Mouse (Mus musculus): ENCODE measurements at regions not wholly inside any gene's neighbourhood (a gene's known extent, or its start where the extent isn't known, plus 50 kb on each side); places are given as distances from the start of the nearest gene placed in this dataset.
"Not testable (repeated sequence)": the region's sequence is repeated elsewhere in the genome, so short reads cannot be mapped to it uniquely, and the experiment has no call there.

DNA sequence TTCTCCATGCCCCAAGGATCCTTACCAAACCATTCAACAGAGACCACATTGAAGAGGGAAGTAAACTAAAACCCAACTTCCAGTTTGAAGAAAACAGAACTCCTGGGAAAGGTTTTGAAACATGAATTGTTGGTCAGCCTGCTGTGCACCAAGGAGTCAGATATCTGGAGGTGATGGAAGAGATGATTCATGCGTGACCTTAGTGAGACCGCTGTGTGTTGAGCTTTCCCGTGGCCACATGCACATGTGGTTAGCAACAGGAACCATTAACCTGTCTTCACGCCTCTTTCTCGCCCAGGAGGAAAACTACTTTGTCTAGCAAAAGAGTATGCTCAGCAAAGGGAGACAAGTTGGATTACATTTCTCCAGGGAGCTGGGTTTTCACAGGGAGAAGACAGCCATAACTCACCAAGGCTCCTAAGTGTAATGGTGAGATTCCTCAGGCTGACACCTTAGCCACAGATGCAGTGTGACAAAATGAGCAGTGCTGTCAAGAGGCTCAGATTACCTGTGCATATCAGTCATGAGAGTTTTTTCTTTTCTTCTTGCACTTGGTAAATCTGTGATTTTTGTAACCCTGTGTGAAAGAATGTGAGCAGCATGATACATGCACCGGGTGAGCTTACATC, 181.9 kb upstream of the Npvf start:
- WGBS, result 49% methylated on average over 6 of the region's 6 CpGs
- H3K4me1 ChIP-seq (ENCODE audit: control insufficient read depth, insufficient read depth, insufficient read length), result no peaks in the 10 kb centered on the region
- no peak overlapping the region for H3K4me3 ChIP-seq (ENCODE audit: extremely low read depth, insufficient read depth, insufficient read length)
- no peaks in the 10 kb centered on the region for H3K36me3 ChIP-seq (ENCODE audit: control insufficient read depth, insufficient read depth, low read length)
- no peak for TF ChIP-seq POLR2A (IDR thresholded peaks at IDR 0.05; ENCODE audit: low read depth, low read length)
- no peak for TF ChIP-seq CTCF (IDR thresholded peaks at IDR 0.05; ENCODE audit: extremely low read depth, insufficient read depth, insufficient read length, insufficient replicate concordance)
- no peak overlapping the region for H3K27ac ChIP-seq (ENCODE audit: insufficient read depth, low read length)
- H3K27me3 ChIP-seq (ENCODE audit: control insufficient read depth, insufficient read depth, low read length), result no peaks in the 10 kb centered on the region
- no peak for DNase-seq (ENCODE audit: low read depth in 1 of 2, low spot score in 2 of 2)

DNA sequence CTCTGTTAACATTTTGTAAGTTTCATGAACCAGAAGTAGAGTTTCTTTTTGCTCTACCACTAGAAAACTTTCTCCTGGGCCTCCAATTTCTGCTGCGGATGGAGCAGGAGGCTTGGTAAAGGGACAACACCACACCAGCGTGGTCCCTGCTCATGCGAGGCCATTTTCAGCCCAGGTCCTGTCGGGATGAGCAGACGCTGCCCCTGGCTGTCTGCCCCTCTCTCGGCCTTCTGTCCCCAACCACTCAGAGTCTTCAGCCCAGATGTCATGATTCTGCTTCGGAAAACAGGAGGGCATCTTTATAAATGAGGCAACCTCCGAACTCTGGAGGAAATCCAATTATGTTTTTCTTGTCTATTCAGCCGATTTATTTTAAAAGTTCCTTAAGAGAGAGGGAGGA, 186.6 kb upstream of the Npvf start:
- no peak for DNase-seq (ENCODE audit: low read depth in 1 of 2, low spot score in 2 of 2)
- Histone ChIP-seq H3K4me3 (ENCODE audit: extremely low read depth, insufficient read depth, insufficient read length) (no peak overlapping the region), H3K27me3 (ENCODE audit: control insufficient read depth, insufficient read depth, low read length) (no peaks in the 10 kb centered on the region), H3K27ac (ENCODE audit: insufficient read depth, low read length) (no peak overlapping the region), H3K4me1 (ENCODE audit: control insufficient read depth, insufficient read depth, insufficient read length) (no peaks in the 10 kb centered on the region), H3K36me3 (ENCODE audit: control insufficient read depth, insufficient read depth, low read length) (no peaks in the 10 kb centered on the region)
- 75% methylated on average over 9 of the region's 9 CpGs for WGBS
- no peak for TF ChIP-seq CTCF (IDR thresholded peaks at IDR 0.05; ENCODE audit: extremely low read depth, insufficient read depth, insufficient read length, insufficient replicate concordance)
- TF ChIP-seq POLR2A (IDR thresholded peaks at IDR 0.05; ENCODE audit: low read depth, low read length), result no peak

DNA sequence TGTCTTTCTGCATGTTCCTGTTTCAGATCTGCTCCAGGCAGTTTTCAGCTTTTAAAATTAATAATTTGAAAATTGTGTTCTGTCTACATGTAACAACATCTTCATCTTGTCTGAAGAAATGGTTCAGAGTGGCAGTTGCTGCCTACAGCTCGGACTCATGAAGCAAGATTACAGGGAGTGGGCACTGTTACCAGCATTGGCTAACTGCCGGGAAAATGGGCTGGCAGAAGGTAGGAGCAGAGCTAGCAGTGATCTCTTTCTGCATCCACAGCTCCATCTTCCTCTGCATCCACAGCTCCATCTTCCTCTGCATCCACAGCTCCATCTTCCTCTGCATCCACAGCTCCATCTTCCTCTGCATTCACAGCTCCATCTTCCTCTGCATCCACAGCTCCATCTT, 191.0 kb upstream of the Npvf start:
- DNase-seq (ENCODE audit: low read depth in 1 of 2, low spot score in 2 of 2); H3K36me3 ChIP-seq (ENCODE audit: control insufficient read depth, insufficient read depth, low read length): not testable (repeated sequence)
- 78% methylated on average over 2 of the region's 2 CpGs for WGBS

GRCm38 (mm10) chr6:50846740-50847516, 192.7 kb upstream of the Npvf start:
- Histone ChIP-seq H3K27ac (ENCODE audit: insufficient read depth, low read length) (no peak overlapping the region), H3K27me3 (ENCODE audit: control insufficient read depth, insufficient read depth, low read length) (no peaks in the 10 kb centered on the region), H3K4me1 (ENCODE audit: control insufficient read depth, insufficient read depth, insufficient read length) (no peaks in the 10 kb centered on the region), H3K36me3 (ENCODE audit: control insufficient read depth, insufficient read depth, low read length) (no peaks in the 10 kb centered on the region), H3K4me3 (ENCODE audit: extremely low read depth, insufficient read depth, insufficient read length) (no peak overlapping the region)
- DNase-seq (ENCODE audit: low read depth in 1 of 2, low spot score in 2 of 2), result no peak
- TF ChIP-seq POLR2A (IDR thresholded peaks at IDR 0.05; ENCODE audit: low read depth, low read length), result no peak
- TF ChIP-seq CTCF (IDR thresholded peaks at IDR 0.05; ENCODE audit: extremely low read depth, insufficient read depth, insufficient read length, insufficient replicate concordance), result no peak
- WGBS, result 64% methylated on average over 18 of the region's 18 CpGs

More for the DNA sequence above, 191.0 kb upstream of the Npvf start:
- H3K4me3 ChIP-seq (ENCODE audit: extremely low read depth, insufficient read depth, insufficient read length); H3K27me3 ChIP-seq (ENCODE audit: control insufficient read depth, insufficient read depth, low read length); H3K27ac ChIP-seq (ENCODE audit: insufficient read depth, low read length); H3K4me1 ChIP-seq (ENCODE audit: control insufficient read depth, insufficient read depth, insufficient read length): not testable (repeated sequence)

DNA sequence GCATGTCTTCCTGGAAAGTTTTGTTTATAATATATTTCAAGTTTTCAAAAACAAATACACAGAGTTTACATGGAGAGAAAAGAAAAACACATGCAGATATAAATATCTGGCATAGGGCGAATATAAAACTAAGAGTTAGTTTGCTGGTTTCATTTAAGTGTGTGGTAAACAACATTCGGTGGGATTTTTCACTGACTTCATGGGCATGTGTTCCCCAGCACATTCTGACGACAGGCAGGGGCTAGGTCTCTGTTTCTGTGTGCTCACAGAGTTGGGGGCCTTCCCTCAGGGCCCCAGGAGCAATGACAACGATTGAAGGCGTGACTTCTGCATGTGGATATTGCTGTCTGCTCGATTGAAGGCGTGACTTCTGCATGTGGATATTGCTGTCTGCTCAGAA, 193.3 kb upstream of the Npvf start:
- TF ChIP-seq CTCF (IDR thresholded peaks at IDR 0.05; ENCODE audit: extremely low read depth, insufficient read depth, insufficient read length, insufficient replicate concordance) (no peak), POLR2A (IDR thresholded peaks at IDR 0.05; ENCODE audit: low read depth, low read length) (no peak)
- Histone ChIP-seq H3K4me1 (ENCODE audit: control insufficient read depth, insufficient read depth, insufficient read length) (no peaks in the 10 kb centered on the region), H3K36me3 (ENCODE audit: control insufficient read depth, insufficient read depth, low read length) (no peaks in the 10 kb centered on the region), H3K4me3 (ENCODE audit: extremely low read depth, insufficient read depth, insufficient read length) (no peak overlapping the region), H3K27me3 (ENCODE audit: control insufficient read depth, insufficient read depth, low read length) (no peaks in the 10 kb centered on the region), H3K27ac (ENCODE audit: insufficient read depth, low read length) (no peak overlapping the region)
- WGBS, result 89% methylated on average over 7 of the region's 7 CpGs
- DNase-seq (ENCODE audit: low read depth in 1 of 2, low spot score in 2 of 2), result no peak

GRCm38 (mm10) chr6:50859162-50859561, 204.9 kb upstream of the Npvf start:
- Histone ChIP-seq H3K27me3 (ENCODE audit: control insufficient read depth, insufficient read depth, low read length) (no peaks in the 10 kb centered on the region), H3K36me3 (ENCODE audit: control insufficient read depth, insufficient read depth, low read length) (no peaks in the 10 kb centered on the region), H3K27ac (ENCODE audit: insufficient read depth, low read length) (no peak overlapping the region), H3K4me3 (ENCODE audit: extremely low read depth, insufficient read depth, insufficient read length) (no peak overlapping the region), H3K4me1 (ENCODE audit: control insufficient read depth, insufficient read depth, insufficient read length) (no peaks in the 10 kb centered on the region)
- TF ChIP-seq CTCF (IDR thresholded peaks at IDR 0.05; ENCODE audit: extremely low read depth, insufficient read depth, insufficient read length, insufficient replicate concordance), result no peak
- no peak for TF ChIP-seq POLR2A (IDR thresholded peaks at IDR 0.05; ENCODE audit: low read depth, low read length)
- no peak for DNase-seq (ENCODE audit: low read depth in 1 of 2, low spot score in 2 of 2)
- WGBS, result 25% methylated on average over 4 of the region's 4 CpGs

GRCm38 (mm10) chr6:50877991-50878390, 223.8 kb upstream of the Npvf start:
- Histone ChIP-seq H3K4me1 (ENCODE audit: control insufficient read depth, insufficient read depth, insufficient read length) (no peaks in the 10 kb centered on the region), H3K27me3 (ENCODE audit: control insufficient read depth, insufficient read depth, low read length) (no peaks in the 10 kb centered on the region), H3K4me3 (ENCODE audit: extremely low read depth, insufficient read depth, insufficient read length) (no peak overlapping the region), H3K36me3 (ENCODE audit: control insufficient read depth, insufficient read depth, low read length) (no peaks in the 10 kb centered on the region), H3K27ac (ENCODE audit: insufficient read depth, low read length) (no peak overlapping the region)
- 46% methylated on average over 5 of the region's 5 CpGs for WGBS
- no peak for DNase-seq (ENCODE audit: low read depth in 1 of 2, low spot score in 2 of 2)
- TF ChIP-seq POLR2A (IDR thresholded peaks at IDR 0.05; ENCODE audit: low read depth, low read length), result no peak
- no peak for TF ChIP-seq CTCF (IDR thresholded peaks at IDR 0.05; ENCODE audit: extremely low read depth, insufficient read depth, insufficient read length, insufficient replicate concordance)
